Mouse (Mus musculus): ENCODE data around the gene Fblim1. TPM values are rescaled to one million over a fixed set of nuclear protein-coding genes. Genes with fewer than 3 reads are reported as not detected.

Fblim1 gene
- polyA plus RNA-seq, 1 experiment from 2014 or later: 34.2 TPM

DNA sequence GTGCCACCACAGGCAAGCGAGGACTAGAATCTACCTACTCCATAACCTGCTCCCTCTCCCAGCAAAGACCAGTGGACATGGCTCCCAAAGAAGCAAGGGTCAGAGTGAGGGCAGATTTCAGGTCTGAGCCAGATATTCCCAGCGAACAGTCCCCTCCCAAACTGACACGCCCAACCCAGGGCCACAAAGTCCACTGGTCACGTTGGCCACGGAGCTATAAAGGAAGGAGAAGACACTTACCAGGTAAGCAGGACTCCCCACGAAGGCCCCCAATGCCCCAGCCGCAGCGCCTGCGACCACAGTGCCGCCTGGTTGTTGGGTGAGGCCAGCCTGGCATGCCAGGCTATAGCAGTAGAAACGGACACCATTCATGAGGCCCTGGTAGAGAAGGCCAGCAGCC, 17.1 kb upstream of the Fblim1 start:
- no peak overlapping the region for H3K4me2 ChIP-seq (ENCODE audit: low read length)
- H3K4me1 ChIP-seq (ENCODE audit: control insufficient read depth, insufficient read depth, low read length): no peaks in the 10 kb centered on the region
- WGBS: 93% methylated on average over 11 of the region's 11 CpGs
- H3K27me3 ChIP-seq (ENCODE audit: control insufficient read depth, insufficient read depth, low read length): no peaks in the 10 kb centered on the region
- peaks cover 21% of the 10 kb centered on the region for H3K36me3 ChIP-seq (ENCODE audit: control insufficient read depth, insufficient read depth, low read length)
- no peaks in the 10 kb centered on the region for H3K9me3 ChIP-seq (ENCODE audit: control insufficient read depth, low read length)
- H3K27ac ChIP-seq (replicated peaks; ENCODE audit: low read depth, low read length): no peak overlapping the region
- ATAC-seq (ENCODE audit: low FRiP score, low TSS enrichment) (no peak), DNase-seq (no peak)
- H3K9ac ChIP-seq (replicated peaks; ENCODE audit: low read length): no peak overlapping the region
- H3K4me3 ChIP-seq (replicated peaks; ENCODE audit: low read depth, low read length): no peak overlapping the region

DNA sequence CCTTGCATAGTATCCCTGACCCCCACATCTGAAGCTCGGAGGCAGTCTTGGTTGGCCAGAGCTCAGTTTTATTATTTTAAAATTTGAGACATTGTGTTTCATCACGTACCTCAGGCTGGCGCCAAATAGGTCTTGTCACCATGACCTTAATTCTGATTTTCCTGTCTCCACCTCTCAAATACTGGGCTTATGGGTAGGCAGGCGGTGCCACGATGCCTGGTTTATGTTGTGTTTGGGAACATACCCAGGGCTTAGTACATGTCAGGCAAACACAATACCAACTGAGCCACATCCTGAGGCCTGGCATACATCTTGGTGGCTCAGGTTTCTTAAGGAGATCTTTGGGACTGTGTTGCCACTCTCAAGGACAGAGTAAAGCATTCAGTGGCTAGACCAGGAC, 16.7 kb upstream of the Fblim1 start:
- H3K4me3 ChIP-seq (replicated peaks; ENCODE audit: low read depth, low read length): no peak overlapping the region
- no peaks in the 10 kb centered on the region for H3K9me3 ChIP-seq (ENCODE audit: control insufficient read depth, low read length)
- DNase-seq (no peak), ATAC-seq (ENCODE audit: low FRiP score, low TSS enrichment) (no peak)
- no peaks in the 10 kb centered on the region for H3K27me3 ChIP-seq (ENCODE audit: control insufficient read depth, insufficient read depth, low read length)
- H3K9ac ChIP-seq (replicated peaks; ENCODE audit: low read length): no peak overlapping the region
- 86% methylated on average over 5 of the region's 5 CpGs for WGBS
- H3K4me2 ChIP-seq (ENCODE audit: low read length): no peak overlapping the region
- peaks cover 17% of the 10 kb centered on the region for H3K36me3 ChIP-seq (ENCODE audit: control insufficient read depth, insufficient read depth, low read length)
- peaks cover 4% of the 10 kb centered on the region; the same call in 1 of the 2 replicates for H3K4me1 ChIP-seq (ENCODE audit: control insufficient read depth, insufficient read depth, low read length)
- no peak overlapping the region for H3K27ac ChIP-seq (replicated peaks; ENCODE audit: low read depth, low read length)

DNA sequence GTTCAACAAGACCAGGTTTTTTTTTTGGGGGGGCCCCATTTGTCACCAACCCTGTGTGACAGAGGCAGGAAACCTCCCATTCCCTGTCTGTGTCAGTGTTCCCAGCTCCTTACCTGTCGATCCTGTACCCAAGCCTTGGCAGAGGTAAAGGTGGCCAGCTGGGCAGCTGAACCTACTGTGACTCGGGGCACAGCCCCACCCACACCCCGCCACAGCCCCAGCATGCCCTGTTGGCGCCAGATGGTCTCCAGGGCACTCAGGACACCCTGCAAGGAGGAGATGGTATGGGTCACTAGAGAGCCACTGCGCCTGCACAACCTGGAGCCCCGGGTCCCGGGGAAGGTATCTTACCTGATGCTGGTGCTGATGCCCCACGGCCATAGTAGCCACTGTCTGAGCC, 16.2 kb upstream of the Fblim1 start:
- Histone ChIP-seq H3K4me3 (replicated peaks; ENCODE audit: low read depth, low read length) (no peak overlapping the region), H3K9me3 (ENCODE audit: control insufficient read depth, low read length) (no peaks in the 10 kb centered on the region), H3K4me2 (ENCODE audit: low read length) (no peak overlapping the region), H3K27ac (replicated peaks; ENCODE audit: low read depth, low read length) (no peak overlapping the region), H3K27me3 (ENCODE audit: control insufficient read depth, insufficient read depth, low read length) (no peaks in the 10 kb centered on the region), H3K36me3 (ENCODE audit: control insufficient read depth, insufficient read depth, low read length) (peaks cover 13% of the 10 kb centered on the region), H3K9ac (replicated peaks; ENCODE audit: low read length) (no peak overlapping the region), H3K4me1 (ENCODE audit: control insufficient read depth, insufficient read depth, low read length) (peaks cover 5% of the 10 kb centered on the region; the same call in 1 of the 2 replicates)
- 84% methylated on average over 8 of the region's 8 CpGs for WGBS
- DNase-seq: no peak
- ATAC-seq (ENCODE audit: low FRiP score, low TSS enrichment): no peak

DNA sequence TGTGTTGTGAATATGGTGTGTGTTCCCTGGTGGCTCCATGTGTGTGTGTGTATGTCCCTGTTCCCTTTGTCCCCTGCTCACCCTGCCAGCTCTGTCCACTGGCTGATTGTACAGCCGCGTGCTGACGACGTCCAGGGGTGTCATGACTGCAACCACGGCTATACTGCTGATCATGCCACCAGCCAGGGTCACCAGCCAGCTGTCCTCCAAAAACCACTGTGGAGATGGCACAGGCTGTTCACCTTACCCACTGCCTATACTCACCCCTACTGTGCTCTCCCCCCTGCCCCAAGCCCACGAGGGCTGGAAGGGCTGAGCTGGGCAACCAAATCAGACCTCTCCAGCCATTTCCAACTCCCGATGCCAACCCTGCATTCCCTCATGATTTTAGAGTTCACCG, 15.4 kb upstream of the Fblim1 start:
- Histone ChIP-seq H3K9me3 (ENCODE audit: control insufficient read depth, low read length) (no peaks in the 10 kb centered on the region), H3K4me3 (replicated peaks; ENCODE audit: low read depth, low read length) (no peak overlapping the region), H3K4me1 (ENCODE audit: control insufficient read depth, insufficient read depth, low read length) (peaks cover 5% of the 10 kb centered on the region; the same call in 1 of the 2 replicates), H3K27ac (replicated peaks; ENCODE audit: low read depth, low read length) (no peak overlapping the region), H3K4me2 (ENCODE audit: low read length) (no peak overlapping the region), H3K27me3 (ENCODE audit: control insufficient read depth, insufficient read depth, low read length) (no peaks in the 10 kb centered on the region), H3K9ac (replicated peaks; ENCODE audit: low read length) (no peak overlapping the region), H3K36me3 (ENCODE audit: control insufficient read depth, insufficient read depth, low read length) (peaks cover 7% of the 10 kb centered on the region)
- no peak for ATAC-seq (ENCODE audit: low FRiP score, low TSS enrichment)
- DNase-seq: no peak
- 82% methylated on average over 8 of the region's 8 CpGs for WGBS

DNA sequence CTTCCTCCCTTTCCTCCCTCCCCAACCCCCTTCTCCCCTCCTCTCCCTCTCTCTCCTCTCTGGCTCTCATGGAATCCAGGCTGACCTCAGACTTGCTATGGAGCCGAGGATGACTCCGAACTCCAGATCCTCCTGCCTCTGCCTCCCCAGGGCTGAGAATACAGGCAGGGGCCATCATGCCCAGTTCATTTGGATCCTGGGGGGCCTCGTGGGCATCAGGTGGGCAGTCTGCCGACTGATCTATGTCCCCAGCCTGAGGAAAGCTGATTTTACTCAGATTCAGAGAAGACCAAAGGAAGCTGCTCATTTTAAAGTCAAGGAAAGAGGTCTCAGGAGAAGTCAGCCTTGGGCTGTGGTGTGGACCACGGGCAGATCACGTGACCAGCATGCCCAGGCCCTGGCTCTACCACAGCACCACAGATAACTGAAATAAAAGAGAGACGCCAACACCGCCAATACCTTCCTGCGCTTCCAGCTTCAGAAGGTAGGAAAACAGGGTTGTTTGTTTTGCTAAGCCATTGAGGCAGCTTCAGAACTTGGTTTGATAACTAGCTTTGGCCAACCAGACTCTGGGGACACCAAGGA, 13.5 kb upstream of the Fblim1 start:
- Histone ChIP-seq H3K4me3 (replicated peaks; ENCODE audit: low read depth, low read length) (no peak overlapping the region), H3K36me3 (ENCODE audit: control insufficient read depth, insufficient read depth, low read length) (no peaks in the 10 kb centered on the region), H3K9ac (replicated peaks; ENCODE audit: low read length) (no peak overlapping the region), H3K27ac (replicated peaks; ENCODE audit: low read depth, low read length) (no peak overlapping the region), H3K4me2 (ENCODE audit: low read length) (no peak overlapping the region), H3K4me1 (ENCODE audit: control insufficient read depth, insufficient read depth, low read length) (peaks cover 5% of the 10 kb centered on the region; the same call in 1 of the 2 replicates), H3K9me3 (ENCODE audit: control insufficient read depth, low read length) (no peaks in the 10 kb centered on the region), H3K27me3 (ENCODE audit: control insufficient read depth, insufficient read depth, low read length) (no peaks in the 10 kb centered on the region)
- ATAC-seq (ENCODE audit: low FRiP score, low TSS enrichment): no peak
- 78% methylated on average over 9 of the region's 9 CpGs for whole genome bisulfite sequencing
- DNase-seq: no peak

DNA sequence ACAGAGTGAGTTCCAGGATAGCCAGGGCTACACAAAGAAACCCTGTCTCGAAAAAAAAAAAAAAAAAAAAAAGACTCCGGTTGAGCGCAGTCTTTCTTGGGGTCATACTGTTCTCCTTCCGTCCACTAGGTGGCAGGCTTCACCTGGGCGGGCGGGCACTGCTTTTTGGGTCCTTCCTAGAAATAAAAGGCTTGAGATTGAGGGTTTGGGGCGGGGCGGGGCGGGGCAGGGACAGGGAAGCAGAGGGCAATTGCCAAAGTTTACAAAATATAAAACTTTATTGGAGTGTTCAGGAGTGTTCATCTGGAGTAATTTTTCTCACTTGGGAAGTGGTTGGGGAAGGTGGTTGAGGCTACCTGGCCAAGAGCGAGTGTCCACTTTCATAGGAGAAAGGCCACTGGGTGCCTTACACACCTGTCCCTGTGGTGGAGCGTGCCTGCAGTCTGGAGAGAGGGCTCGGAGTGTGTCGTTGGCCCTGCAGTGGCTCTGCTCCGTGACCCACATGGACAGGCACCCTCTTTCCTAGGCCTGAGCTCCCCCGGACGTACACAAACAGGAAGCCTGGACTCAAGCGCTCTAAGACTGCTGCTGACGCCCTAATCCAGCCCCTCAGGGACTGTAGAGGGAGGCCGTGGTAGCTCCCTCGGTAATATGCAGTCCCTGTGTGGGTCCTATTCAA, 12.8 kb upstream of the Fblim1 start, which contains the start of gene Tmem82:
Gene Tmem82 (minus strand): TSS at position 69 of the 679 bp plus-strand sequence.
- Histone ChIP-seq H3K4me3 (replicated peaks; ENCODE audit: low read depth, low read length) (no peak within 1 kb of the TSS), H3K9me3 (ENCODE audit: control insufficient read depth, low read length) (no peaks in the 10 kb centered on the region), H3K36me3 (ENCODE audit: control insufficient read depth, insufficient read depth, low read length) (no peaks in the 10 kb centered on the region), H3K27me3 (ENCODE audit: control insufficient read depth, insufficient read depth, low read length) (no peaks in the 10 kb centered on the region), H3K4me2 (ENCODE audit: low read length) (peak within 1 kb of the TSS; percentile 35), H3K4me1 (ENCODE audit: control insufficient read depth, insufficient read depth, low read length) (peaks cover 5% of the 10 kb centered on the region; the same call in 1 of the 2 replicates), H3K9ac (replicated peaks; ENCODE audit: low read length) (no peak within 1 kb of the TSS), H3K27ac (replicated peaks; ENCODE audit: low read depth, low read length) (no peak within 1 kb of the TSS)
- 28% methylated on average over 20 of the region's 20 CpGs for WGBS
- ATAC-seq (ENCODE audit: low FRiP score, low TSS enrichment) (no peak), DNase-seq (peak; percentile 67)

DNA sequence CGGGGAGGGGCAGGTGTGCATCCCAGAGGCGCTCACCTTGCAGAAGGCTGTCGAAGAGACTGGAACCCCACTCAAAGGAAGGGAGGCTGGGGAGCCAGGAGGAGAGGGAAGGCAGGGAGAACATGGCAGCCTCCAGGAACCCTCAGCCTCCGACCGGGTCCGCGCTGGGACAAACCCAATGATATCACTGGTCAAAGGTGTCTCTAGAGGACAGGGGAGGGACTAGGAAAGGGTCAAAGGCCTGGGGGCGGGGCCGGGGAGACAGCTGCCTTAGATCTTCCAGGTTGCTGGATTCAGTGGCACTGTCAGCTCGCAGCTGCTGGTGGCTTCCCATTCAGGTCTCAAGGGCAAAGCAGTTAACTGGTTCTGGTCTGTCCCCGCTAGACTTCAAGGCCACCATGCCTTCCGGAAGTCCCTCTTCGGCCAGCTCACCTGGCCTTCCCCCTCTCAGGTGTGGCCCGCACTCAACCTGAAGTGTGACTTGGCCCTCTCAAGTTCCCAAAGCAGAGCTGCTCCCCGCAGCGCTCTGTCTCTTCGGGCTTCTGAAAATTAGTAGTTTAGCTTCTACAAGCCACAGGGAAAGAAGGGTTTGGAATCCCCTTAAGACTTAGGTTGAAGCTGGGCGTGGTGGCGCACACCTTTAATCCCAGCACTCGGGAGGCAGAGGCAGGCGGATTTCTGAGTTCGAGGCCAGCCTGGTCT, 12.1 kb upstream of the Fblim1 start:
- peaks cover 5% of the 10 kb centered on the region; the same call in 1 of the 2 replicates for H3K4me1 ChIP-seq (ENCODE audit: control insufficient read depth, insufficient read depth, low read length)
- H3K4me3 ChIP-seq (replicated peaks; ENCODE audit: low read depth, low read length): no peak overlapping the region
- H3K27ac ChIP-seq (replicated peaks; ENCODE audit: low read depth, low read length): no peak overlapping the region
- DNase-seq: peak; percentile 19
- H3K4me2 ChIP-seq (ENCODE audit: low read length): peak overlapping the region; percentile 35
- H3K27me3 ChIP-seq (ENCODE audit: control insufficient read depth, insufficient read depth, low read length): no peaks in the 10 kb centered on the region
- H3K9ac ChIP-seq (replicated peaks; ENCODE audit: low read length): no peak overlapping the region
- ATAC-seq (ENCODE audit: low FRiP score, low TSS enrichment): no peak
- 15% methylated on average over 20 of the region's 22 CpGs for WGBS
- no peaks in the 10 kb centered on the region for H3K36me3 ChIP-seq (ENCODE audit: control insufficient read depth, insufficient read depth, low read length)
- H3K9me3 ChIP-seq (ENCODE audit: control insufficient read depth, low read length): no peaks in the 10 kb centered on the region

DNA sequence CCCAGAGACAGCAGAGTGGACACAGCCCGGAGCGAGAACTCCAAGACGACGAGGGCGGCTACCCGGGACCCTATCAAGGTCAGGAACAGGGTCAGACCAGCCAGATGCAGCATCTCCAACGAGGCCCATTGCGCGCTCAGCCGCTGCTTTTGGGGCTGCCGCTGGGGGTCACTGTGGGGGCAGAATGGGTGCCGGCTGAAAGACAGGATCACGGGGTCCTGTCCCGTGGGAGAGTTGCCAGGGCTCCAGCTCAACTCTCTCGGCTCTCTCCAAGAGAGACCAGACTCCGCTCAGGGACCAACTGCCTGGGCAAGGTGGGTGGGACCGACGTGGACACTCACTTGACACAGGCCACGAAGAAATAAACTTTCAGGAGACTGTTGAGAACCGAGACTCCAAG, 11.4 kb upstream of the Fblim1 start:
- ATAC-seq (ENCODE audit: low FRiP score, low TSS enrichment): no peak
- 5% methylated on average over 20 of the region's 20 CpGs for WGBS
- Histone ChIP-seq H3K27me3 (ENCODE audit: control insufficient read depth, insufficient read depth, low read length) (no peaks in the 10 kb centered on the region), H3K4me3 (replicated peaks; ENCODE audit: low read depth, low read length) (no peak overlapping the region), H3K4me2 (ENCODE audit: low read length) (peak overlapping the region; percentile 35), H3K36me3 (ENCODE audit: control insufficient read depth, insufficient read depth, low read length) (no peaks in the 10 kb centered on the region), H3K4me1 (ENCODE audit: control insufficient read depth, insufficient read depth, low read length) (peaks cover 5% of the 10 kb centered on the region; the same call in 1 of the 2 replicates), H3K27ac (replicated peaks; ENCODE audit: low read depth, low read length) (no peak overlapping the region), H3K9me3 (ENCODE audit: control insufficient read depth, low read length) (no peaks in the 10 kb centered on the region), H3K9ac (replicated peaks; ENCODE audit: low read length) (no peak overlapping the region)
- peak; percentile 67 for DNase-seq
